Mouse (Mus musculus) hindbrain, embryonic 14.5 days (tissue): ENCODE measurements around the gene Gm45234. TPM values are rescaled to one million over a fixed set of nuclear protein-coding genes. Genes with fewer than 3 reads are reported as not detected.

Experiments
- ATAC-seq: fragments of 200-750 bp; cut with Nextera tagmentation; 2 replicates; pipeline ENCODE4 v1.8.0; 2017; ENCODE audit warnings: moderate number of reproducible peaks, mild to moderate bottlenecking, moderate TSS enrichment, moderate library complexity; ENCODE audit not compliant: low FRiP score
- DNase-seq: peaks from one replicate; pipeline ENCODE4 v3.0.0-alpha.2; 2015; ENCODE audit warnings: low spot score
- H3K27ac ChIP-seq: fragments of 300-500 bp; sonication (generic); 2 replicates; pipeline ENCODE4 v1.5.1; 2014; ENCODE audit warnings: mild to moderate bottlenecking, moderate library complexity
- H3K27me3 ChIP-seq: fragments of 300-500 bp; sonication (generic); 2 replicates; pipeline ENCODE4 v1.6.1; 2014; ENCODE audit warnings: mild to moderate bottlenecking, low read length, mixed read lengths; ENCODE audit not compliant: control insufficient read depth, insufficient read depth
- H3K36me3 ChIP-seq: fragments of 300-500 bp; sonication (generic); replicated peaks from 2 replicates; pipeline ENCODE4 v1.6.1; 2014; ENCODE audit not compliant: control insufficient read depth, insufficient read depth
- H3K4me1 ChIP-seq: fragments of 300-500 bp; sonication (generic); replicated peaks from 2 replicates; pipeline ENCODE4 v1.6.1; 2014; ENCODE audit warnings: antibody characterized with exemption, low read length, mixed read lengths; ENCODE audit not compliant: control insufficient read depth, insufficient read depth
- H3K4me2 ChIP-seq: fragments of 300-500 bp; sonication (generic); replicated peaks from 2 replicates; pipeline ENCODE4 v1.6.1; 2014; ENCODE audit warnings: mild to moderate bottlenecking, moderate library complexity
- H3K4me3 ChIP-seq: fragments of 300-500 bp; sonication (generic); replicated peaks from 2 replicates; pipeline ENCODE4 v1.5.1; 2014; ENCODE audit warnings: mild to moderate bottlenecking, low read length
- H3K9ac ChIP-seq: fragments of 300-500 bp; sonication (generic); 2 replicates; pipeline ENCODE4 v1.6.1; 2014
- H3K9me3 ChIP-seq: fragments of 300-500 bp; sonication (generic); 2 replicates; pipeline ENCODE4 v1.6.1; 2016; ENCODE audit warnings: low read length; ENCODE audit not compliant: control insufficient read depth
- WGBS: fragments of 180-500 bp; shearing (Covaris S2); extraction: QIAGEN DNeasy Blood & Tissue Kit; methylation state at CpG from one replicate; pipeline ENCODE4 v1.1.7; 2014; 5-methylcytosine and 5-hydroxymethylcytosine counted together
- polyA plus RNA-seq: library from polyadenylated mRNA; unstranded; fragments of >200 nt; fragmentation: Nextera tagmentation; extraction: Ambion mirVana; gene quantifications from 2 replicates; pipeline ENCODE4 v1.2.1, GENCODE M21; 2014

The Gm45234 gene
- polyA plus RNA-seq, 1 experiment from 2014 or later = not detected

DNA sequence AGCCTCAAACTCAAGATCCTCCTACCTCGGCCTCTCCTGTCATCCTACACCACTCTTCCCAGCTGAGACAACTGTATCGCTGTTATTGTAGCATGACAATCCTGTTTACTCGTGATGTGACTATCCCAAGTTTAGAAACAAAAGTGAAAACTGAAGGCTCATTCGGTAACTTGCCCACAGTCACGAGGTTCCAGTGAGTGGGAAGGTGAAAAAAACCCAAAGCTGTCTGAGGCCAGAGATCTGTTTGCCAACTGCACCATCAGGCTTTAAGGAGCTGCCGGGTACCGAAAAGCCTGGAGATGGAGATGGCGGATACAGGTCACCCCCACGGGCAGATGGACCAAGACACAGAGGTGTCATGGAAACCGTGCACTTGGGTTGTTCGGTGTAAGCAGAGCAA lies 18.8 kb downstream of the Gm45234 start:
- H3K27me3 ChIP-seq = no peaks in the 10 kb centered on the region
- ATAC-seq (no peak), DNase-seq (no peak)
- H3K4me1 ChIP-seq = peaks cover 24% of the 10 kb centered on the region
- WGBS = 94% methylated on average over 11 of the region's 11 CpGs
- H3K4me2 ChIP-seq = no peak overlapping the region
- no peak overlapping the region for H3K9ac ChIP-seq
- H3K9me3 ChIP-seq = no peaks in the 10 kb centered on the region
- H3K27ac ChIP-seq = no peak overlapping the region
- H3K4me3 ChIP-seq = no peak overlapping the region
- H3K36me3 ChIP-seq = no peaks in the 10 kb centered on the region

DNA sequence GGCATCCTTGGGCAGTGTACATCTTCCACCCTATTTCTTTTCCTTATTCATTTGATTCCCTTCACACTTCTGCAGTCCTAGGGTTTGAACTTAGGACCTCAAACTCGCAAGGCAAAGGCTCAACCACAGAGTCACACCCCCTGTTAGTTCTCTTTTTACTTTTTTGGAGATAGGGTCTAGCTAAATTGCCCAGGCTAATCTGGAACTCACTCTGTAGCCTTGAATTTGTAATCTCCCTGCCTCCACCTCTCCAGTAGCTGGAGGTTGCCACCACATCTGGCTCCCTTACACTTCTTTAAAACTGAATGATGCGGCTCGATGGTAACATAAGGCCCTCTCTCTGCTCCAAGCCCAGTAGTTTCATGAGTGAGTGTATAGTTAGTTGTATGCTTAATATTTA lies 21.4 kb downstream of the Gm45234 start:
- no peak for ATAC-seq
- no peaks in the 10 kb centered on the region for H3K27me3 ChIP-seq
- 89% methylated on average over 3 of the region's 3 CpGs for WGBS

DNA sequence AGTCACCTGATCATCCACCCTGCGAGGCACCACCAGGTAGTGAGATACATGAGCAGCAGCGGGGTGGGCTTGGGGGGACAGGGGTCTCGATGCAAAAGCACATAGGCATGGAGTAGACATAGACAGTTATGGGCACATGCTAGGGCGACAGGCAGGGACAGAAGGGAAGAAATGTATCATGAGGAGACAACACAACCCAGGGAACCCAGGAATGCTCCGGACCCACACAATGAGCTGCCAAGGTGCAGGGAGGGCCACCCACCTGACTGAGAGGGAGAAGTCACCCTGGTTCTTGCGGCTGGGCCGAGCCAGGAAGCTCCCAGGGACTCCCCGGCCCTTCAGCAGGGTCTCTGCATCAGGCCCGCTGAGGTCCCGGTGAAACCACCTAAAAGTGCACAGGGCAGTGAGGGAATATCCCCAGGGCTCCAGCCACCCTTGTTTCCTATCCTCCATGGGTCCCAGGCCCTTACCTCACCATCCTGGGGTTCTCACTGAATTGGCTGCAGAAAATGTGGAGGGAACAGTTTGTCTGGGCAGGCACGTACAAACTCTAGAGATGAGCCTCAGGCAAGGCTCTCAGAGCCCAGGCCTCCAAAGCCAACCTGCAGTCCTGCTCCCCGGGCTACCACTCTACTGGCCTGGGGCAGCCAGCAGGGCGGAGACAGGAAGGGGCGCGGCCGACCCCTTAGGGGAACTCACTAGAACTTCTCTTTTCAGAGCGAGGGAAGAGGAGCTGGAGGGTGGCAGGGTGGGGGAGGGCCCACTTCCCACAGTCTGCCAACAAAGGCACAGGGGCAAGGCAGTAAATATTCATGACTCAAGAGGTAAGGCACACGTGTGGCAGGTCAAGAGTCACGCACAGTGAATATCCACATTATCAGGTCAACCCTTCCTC lies 23.1 kb downstream of the Gm45234 start:
- H3K27me3 ChIP-seq = no peaks in the 10 kb centered on the region
- no peak for ATAC-seq
- H3K9ac ChIP-seq = no peak overlapping the region

More for the DNA sequence above, 21.4 kb downstream of the Gm45234 start:
- no peak for DNase-seq
- no peak overlapping the region for H3K9ac ChIP-seq
- H3K4me1 ChIP-seq = peaks cover 9% of the 10 kb centered on the region
- no peak overlapping the region for H3K4me2 ChIP-seq
- no peak overlapping the region for H3K27ac ChIP-seq
- no peaks in the 10 kb centered on the region for H3K9me3 ChIP-seq
- H3K4me3 ChIP-seq = no peak overlapping the region
- H3K36me3 ChIP-seq = no peaks in the 10 kb centered on the region

DNA sequence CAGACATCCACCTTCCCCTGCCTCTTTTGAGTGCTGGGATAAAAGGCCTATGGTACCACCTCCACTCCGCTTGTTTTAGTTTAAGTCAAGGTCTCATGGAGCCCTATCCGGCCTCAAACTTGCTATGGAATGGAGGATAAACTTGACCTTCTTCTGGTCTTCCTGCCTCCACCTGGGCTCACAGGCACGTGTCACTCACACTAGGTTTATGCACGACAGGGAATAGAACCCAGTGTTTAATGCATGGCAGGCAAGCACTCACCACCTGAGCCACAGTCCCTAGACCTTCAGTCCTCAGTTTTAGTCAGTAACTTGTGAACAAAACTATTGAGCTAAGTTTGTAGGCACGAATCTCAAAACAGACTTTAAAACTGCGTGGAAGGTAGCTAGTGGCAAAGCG lies 24.8 kb downstream of the Gm45234 start:
- no peaks in the 10 kb centered on the region for H3K4me1 ChIP-seq
- WGBS = 87% methylated on average over 7 of the region's 7 CpGs

More for the DNA sequence above, 23.1 kb downstream of the Gm45234 start:
- Histone ChIP-seq H3K27ac (no peak overlapping the region), H3K4me2 (no peak overlapping the region), H3K36me3 (no peaks in the 10 kb centered on the region), H3K9me3 (no peaks in the 10 kb centered on the region), H3K4me1 (no peaks in the 10 kb centered on the region), H3K4me3 (no peak overlapping the region)
- WGBS = 56% methylated on average over 19 of the region's 19 CpGs
- no peak for DNase-seq

DNA sequence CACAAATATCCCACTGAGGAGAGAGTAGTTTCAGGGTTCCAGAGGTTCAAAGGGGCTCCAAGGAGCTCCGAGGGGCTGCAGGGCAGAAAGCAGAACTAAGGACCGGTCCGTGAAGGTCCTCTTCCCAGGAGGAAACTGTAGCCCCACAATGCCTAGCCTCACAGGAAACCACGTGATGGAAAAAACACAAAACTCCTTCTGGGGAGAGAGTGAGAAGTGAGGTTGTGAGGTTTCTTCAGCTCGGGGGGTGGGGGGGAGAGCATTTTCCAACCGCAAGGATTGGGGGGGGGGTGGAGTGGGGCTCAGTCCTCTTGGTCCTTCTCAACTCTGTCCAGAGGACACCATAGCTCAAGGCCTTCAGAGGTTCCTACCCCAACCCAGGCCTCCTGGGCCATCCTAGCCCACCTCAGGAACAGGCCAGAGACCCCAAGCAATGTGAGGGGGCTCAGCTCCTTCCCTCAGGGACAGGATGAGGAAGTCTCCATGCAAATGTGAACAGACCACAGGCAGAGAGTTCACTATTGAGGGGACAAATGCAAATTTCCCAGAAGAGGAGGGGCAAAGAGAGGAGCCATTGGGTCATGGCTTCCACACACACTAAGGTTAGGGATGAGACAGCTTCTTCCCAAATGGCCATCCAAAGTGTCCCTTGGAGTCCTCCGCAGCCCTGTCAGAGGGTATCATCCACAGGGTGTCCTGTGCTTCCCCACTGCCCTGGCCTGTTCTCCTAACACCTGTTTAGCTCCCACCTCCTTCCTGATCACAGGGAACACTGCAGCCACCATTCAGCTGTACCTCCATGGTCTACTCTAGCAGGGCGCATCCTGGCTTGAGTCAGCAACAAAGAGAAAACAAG lies 25.7 kb downstream of the Gm45234 start:
- 79% methylated on average over 8 of the region's 8 CpGs for WGBS
- Histone ChIP-seq H3K36me3 (no peaks in the 10 kb centered on the region), H3K27me3 (no peaks in the 10 kb centered on the region), H3K4me2 (no peak overlapping the region), H3K27ac (no peak overlapping the region), H3K9me3 (no peaks in the 10 kb centered on the region), H3K4me1 (no peaks in the 10 kb centered on the region), H3K9ac (no peak overlapping the region), H3K4me3 (no peak overlapping the region)
- DNase-seq (no peak), ATAC-seq (no peak)

More for the DNA sequence above, 24.8 kb downstream of the Gm45234 start:
- no peak overlapping the region for H3K27ac ChIP-seq
- no peaks in the 10 kb centered on the region for H3K36me3 ChIP-seq
- no peak for ATAC-seq
- no peak overlapping the region for H3K4me2 ChIP-seq
- no peak overlapping the region for H3K9ac ChIP-seq
- no peaks in the 10 kb centered on the region for H3K9me3 ChIP-seq
- no peak for DNase-seq
- H3K27me3 ChIP-seq = no peaks in the 10 kb centered on the region
- no peak overlapping the region for H3K4me3 ChIP-seq

DNA sequence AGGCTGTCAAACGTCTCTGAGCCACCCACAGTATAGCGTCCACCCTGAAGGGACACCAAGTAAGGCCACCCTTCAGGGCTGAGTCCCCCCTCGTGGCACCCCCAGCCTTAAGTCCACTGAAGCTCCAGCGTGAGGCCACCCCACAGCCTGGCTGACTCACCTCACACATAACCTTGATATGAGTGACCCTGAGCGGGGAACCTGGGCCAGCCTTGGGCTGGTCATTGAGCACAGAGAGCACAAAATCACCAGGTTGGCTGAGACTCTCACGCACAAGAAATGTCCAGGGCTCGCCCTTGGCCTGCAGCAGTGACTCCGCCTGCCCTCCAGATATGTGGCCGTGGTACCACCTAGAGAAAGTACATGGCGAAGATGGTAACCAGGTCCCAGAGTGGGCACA lies 27.2 kb downstream of the Gm45234 start:
- 90% methylated on average over 10 of the region's 10 CpGs for WGBS
- DNase-seq = no peak
- no peaks in the 10 kb centered on the region for H3K4me1 ChIP-seq

DNA sequence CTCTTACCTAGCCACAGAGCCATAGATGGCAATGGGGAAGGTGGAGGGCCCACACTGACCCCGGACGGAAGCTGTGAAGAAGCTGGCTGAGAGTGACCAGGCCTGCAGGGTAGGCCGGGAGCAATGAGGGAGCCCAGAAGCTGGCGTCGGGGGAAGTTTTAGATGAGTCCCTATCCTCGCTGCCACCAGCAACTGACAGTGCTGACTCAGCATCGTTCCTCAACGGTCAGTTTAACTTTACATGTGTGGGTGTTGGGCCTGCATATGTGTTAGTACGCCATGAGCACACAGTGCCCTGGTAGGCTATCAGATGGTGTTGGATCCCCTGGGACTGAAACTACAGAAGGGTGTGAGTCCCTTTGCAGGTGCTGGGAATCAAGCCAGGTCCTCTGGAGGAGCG lies 31.3 kb downstream of the Gm45234 start:
- no peak overlapping the region for H3K4me2 ChIP-seq
- no peaks in the 10 kb centered on the region for H3K9me3 ChIP-seq
- WGBS = 86% methylated on average over 10 of the region's 10 CpGs
- H3K36me3 ChIP-seq = no peaks in the 10 kb centered on the region
- no peak for ATAC-seq
- no peak for DNase-seq
- no peak overlapping the region for H3K9ac ChIP-seq
- H3K4me1 ChIP-seq = no peaks in the 10 kb centered on the region
- no peaks in the 10 kb centered on the region for H3K27me3 ChIP-seq
- H3K27ac ChIP-seq = no peak overlapping the region
- H3K4me3 ChIP-seq = no peak overlapping the region

More for the DNA sequence above, 27.2 kb downstream of the Gm45234 start:
- Histone ChIP-seq H3K4me2 (no peak overlapping the region), H3K9ac (no peak overlapping the region), H3K27ac (no peak overlapping the region), H3K4me3 (no peak overlapping the region), H3K36me3 (no peaks in the 10 kb centered on the region), H3K27me3 (no peaks in the 10 kb centered on the region), H3K9me3 (no peaks in the 10 kb centered on the region)
- no peak for ATAC-seq

DNA sequence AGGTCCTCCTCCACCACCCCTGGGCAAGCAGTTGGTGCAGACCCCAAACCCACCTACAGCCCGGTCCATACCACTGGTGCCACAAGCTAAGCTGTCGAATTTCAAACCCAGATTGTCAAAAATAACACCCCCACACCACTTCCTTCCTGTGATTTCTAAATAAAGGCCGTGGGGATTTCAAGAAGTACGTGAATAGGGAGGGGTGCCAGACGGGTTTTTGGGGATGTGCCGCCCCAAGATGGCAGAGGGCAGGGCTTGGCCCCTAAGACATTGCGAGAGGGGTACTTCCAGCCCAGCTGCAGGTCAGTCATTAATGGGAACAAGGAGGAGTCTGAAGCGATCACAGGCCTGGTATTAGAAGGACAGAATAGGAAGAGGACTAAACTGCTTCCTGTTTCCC lies 32.3 kb downstream of the Gm45234 start:
- Histone ChIP-seq H3K4me3 (no peak overlapping the region), H3K36me3 (no peaks in the 10 kb centered on the region), H3K9ac (no peak overlapping the region), H3K4me2 (no peak overlapping the region), H3K27me3 (no peaks in the 10 kb centered on the region), H3K4me1 (no peaks in the 10 kb centered on the region), H3K27ac (no peak overlapping the region), H3K9me3 (no peaks in the 10 kb centered on the region)
- DNase-seq = no peak
- ATAC-seq = no peak
- 83% methylated on average over 8 of the region's 8 CpGs for WGBS

DNA sequence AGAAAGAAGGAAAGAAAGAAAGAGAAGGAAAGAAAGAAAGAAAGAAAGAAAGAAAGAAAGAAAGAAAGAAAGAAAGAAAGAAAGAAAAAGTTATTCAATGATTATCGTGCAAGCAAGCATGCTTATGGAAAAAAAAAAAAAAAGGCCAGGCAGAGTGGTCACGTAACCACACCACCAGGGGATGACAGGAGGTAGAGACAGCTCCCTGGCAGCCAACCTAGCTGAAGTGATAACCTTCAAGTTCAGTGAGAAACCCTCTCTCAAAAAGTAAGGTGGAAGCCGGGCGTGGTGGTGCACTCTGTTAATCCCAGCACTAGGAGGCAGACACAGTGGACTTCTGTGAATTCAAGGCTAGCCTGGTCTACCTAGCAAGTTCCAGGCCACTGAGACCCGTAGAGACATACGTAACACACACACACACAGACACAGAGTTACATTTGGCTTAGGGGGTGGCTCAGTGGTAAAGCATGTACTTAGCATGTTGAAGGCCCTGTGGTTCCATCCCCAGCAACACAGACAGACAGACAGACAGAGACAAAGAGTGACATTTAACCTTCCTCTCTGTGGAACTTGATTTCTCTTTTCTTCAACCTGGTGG lies 32.8 kb downstream of the Gm45234 start:
- no peak for DNase-seq
- Histone ChIP-seq H3K27me3 (no peaks in the 10 kb centered on the region), H3K4me3 (no peak overlapping the region), H3K27ac (no peak overlapping the region), H3K4me1 (no peaks in the 10 kb centered on the region), H3K9ac (no peak overlapping the region), H3K9me3 (no peaks in the 10 kb centered on the region), H3K36me3 (no peaks in the 10 kb centered on the region; the same call in 1 of the 2 replicates), H3K4me2 (no peak overlapping the region)
- 90% methylated on average over 6 of the region's 6 CpGs for WGBS
- ATAC-seq = no peak
